Mouse (Mus musculus) cerebellum, adult 2 months (tissue): ENCODE results near the gene Fli1. TPM values are rescaled to one million over a fixed set of nuclear protein-coding genes. Genes with fewer than 3 reads are reported as not detected.

ENCODE experiments used
- DNase-seq, 2 experiments: peaks; one replicate each; pipeline ENCODE4 v3.0.0; 2021
- H3K27ac ChIP-seq: fragments of 200-500 bp; 2 replicates; pipeline ENCODE4 v1.5.1; 2012; ENCODE audit warnings: low read length, control low read depth, inconsistent platforms; ENCODE audit not compliant: insufficient read depth
- H3K27me3 ChIP-seq: fragments of 200-500 bp; 2 replicates; pipeline ENCODE4 v1.6.1; 2012; ENCODE audit warnings: inconsistent platforms, mild to moderate bottlenecking, low read length, moderate library complexity; ENCODE audit not compliant: control insufficient read depth, insufficient read depth
- H3K4me1 ChIP-seq: fragments of 200-500 bp; 2 replicates; pipeline ENCODE4 v1.6.1; 2011; ENCODE audit warnings: low read length; ENCODE audit not compliant: control insufficient read depth, insufficient read depth
- H3K4me3 ChIP-seq: fragments of 200-500 bp; replicated peaks from 2 replicates; pipeline ENCODE3; 2011; ENCODE audit warnings: mild to moderate bottlenecking, low read depth, low read length, control low read depth; ENCODE audit not compliant: insufficient read depth
- CTCF ChIP-seq: fragments of 200-500 bp; IDR thresholded peaks from 2 replicates; pipeline ENCODE4 v1.5.1; 2011; ENCODE audit warnings: low read depth, mild to moderate bottlenecking, control low read depth, low read length, moderate library complexity, borderline replicate concordance; ENCODE audit not compliant: insufficient read depth
- POLR2A ChIP-seq: fragments of 200-500 bp; IDR thresholded peaks from 2 replicates; pipeline ENCODE4 v1.6.1; 2011; ENCODE audit warnings: low read length, control low read depth, borderline replicate concordance; ENCODE audit not compliant: insufficient read depth
- WGBS: fragments of 180-500 bp; shearing (Covaris S2); methylation state at CpG from one replicate; pipeline ENCODE4 v1.1.7; 2018; 5-methylcytosine and 5-hydroxymethylcytosine counted together
- polyA plus RNA-seq: library from polyadenylated mRNA; depleted of rRNA; stranded (reverse); fragments of >200 nt; gene quantifications from 2 replicates; pipeline ENCODE4 v1.2.3, GENCODE M21; 2012

Fli1 gene
- polyA plus RNA-seq, 1 experiment: 2.2 TPM

DNA sequence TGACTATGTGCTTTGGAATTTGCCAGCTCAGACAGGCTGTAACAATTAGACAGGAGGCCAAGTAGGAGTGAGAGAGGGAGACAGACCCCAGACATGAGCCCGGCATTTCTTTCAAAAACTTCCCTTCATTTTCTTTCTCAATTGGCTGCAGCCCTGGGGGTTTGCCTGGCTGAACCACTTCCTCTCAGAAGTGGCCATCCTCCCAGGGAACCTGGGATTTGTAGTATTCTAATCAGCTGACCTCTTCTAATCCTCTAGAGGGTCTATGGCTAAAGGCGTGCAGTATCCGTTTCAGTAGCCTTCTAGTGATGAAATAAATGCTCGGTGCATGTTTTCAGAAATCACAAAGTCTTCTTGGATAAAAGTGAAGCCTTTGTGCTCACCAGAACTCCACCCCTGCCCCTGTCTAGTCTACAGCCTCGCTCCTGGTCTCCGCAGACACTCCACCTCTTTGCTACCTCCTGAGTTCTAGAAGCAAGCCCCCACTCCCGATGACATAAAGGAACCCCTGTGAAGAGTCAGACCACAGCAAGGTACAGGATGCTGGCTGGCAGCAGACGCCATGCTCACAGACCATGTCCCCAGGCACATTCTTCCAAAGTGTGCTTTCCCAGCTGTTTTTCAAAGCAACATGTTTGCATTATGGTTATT lies 125.1 kb downstream of the Fli1 start:
- no peak for DNase-seq
- TF ChIP-seq CTCF (no peak), POLR2A (no peak)
- no peaks in the 10 kb centered on the region for H3K4me1 ChIP-seq
- H3K27ac ChIP-seq: no peak overlapping the region
- no peak overlapping the region for H3K4me3 ChIP-seq
- no peaks in the 10 kb centered on the region; the same call in 1 of the 2 replicates for H3K27me3 ChIP-seq
- WGBS: 45% methylated on average over 8 of the region's 8 CpGs

- 94% methylated on average over 3 of the region's 3 CpGs for WGBS
- no peak overlapping the region for H3K4me3 ChIP-seq
- no peak for DNase-seq
- H3K4me1 ChIP-seq: no peaks in the 10 kb centered on the region
- TF ChIP-seq POLR2A: no peak
- TF ChIP-seq CTCF: no peak
- no peak overlapping the region for H3K27ac ChIP-seq
- H3K27me3 ChIP-seq: no peaks in the 10 kb centered on the region; the same call in 1 of the 2 replicates
Observed at GRCm38 (mm10) chr9:32415952-32416351, 126.7 kb downstream of the Fli1 start.

DNA sequence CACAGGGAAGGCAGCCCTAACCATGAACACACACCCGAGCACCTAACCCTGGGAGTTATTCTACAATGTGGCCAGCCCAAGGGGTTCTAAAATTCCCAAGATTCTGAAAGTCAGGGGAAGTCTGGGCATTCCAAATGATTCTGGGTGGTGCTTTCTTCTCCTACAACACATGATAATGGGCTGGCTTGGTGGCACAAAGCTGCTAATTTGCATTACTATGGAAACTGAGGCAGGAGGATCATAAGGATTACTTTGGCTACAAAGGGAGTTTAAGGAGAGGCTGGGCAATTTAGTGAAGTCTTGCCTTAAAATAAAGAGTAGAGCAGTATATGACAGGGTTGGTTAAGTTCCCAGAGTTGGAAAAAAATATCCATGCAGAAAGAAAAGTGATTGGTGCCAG lies 127.7 kb downstream of the Fli1 start:
- TF ChIP-seq CTCF (no peak), POLR2A (no peak)
- Histone ChIP-seq H3K4me1 (no peaks in the 10 kb centered on the region), H3K27ac (no peak overlapping the region), H3K4me3 (no peak overlapping the region), H3K27me3 (no peaks in the 10 kb centered on the region; the same call in 1 of the 2 replicates)
- WGBS: 69% methylated on average over 1 of the region's 1 CpGs
- DNase-seq: no peak

- WGBS: 71% methylated on average over 10 of the region's 10 CpGs
- no peak for DNase-seq
- Histone ChIP-seq H3K27ac (no peak overlapping the region), H3K4me1 (no peaks in the 10 kb centered on the region), H3K4me3 (no peak overlapping the region), H3K27me3 (no peaks in the 10 kb centered on the region; the same call in 1 of the 2 replicates)
- TF ChIP-seq POLR2A (no peak), CTCF (no peak)
Observed at GRCm38 (mm10) chr9:32412836-32413580, 129.7 kb downstream of the Fli1 start.

DNA sequence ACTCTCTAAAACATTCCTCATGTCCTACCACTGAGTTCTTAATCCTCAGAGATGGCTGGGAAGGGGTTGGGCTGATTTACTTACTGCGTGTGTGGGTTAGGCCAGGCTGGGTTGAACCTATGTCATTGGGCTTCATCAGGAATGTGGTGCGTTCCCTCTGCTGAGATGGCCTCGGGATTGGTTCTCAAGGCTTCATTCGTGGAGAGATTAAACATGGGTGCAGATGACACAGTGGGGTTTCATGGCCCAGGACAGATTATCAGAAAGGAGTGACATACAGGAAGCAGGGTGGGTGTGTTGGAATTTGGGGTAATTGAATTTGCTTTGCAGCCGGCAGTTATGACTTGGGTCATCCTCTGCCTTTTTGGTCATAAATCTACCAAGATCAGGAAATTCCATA lies 131.2 kb downstream of the Fli1 start:
- Histone ChIP-seq H3K4me1 (no peaks in the 10 kb centered on the region), H3K27me3 (no peaks in the 10 kb centered on the region; the same call in 1 of the 2 replicates), H3K27ac (no peak overlapping the region), H3K4me3 (no peak overlapping the region)
- TF ChIP-seq POLR2A: no peak
- no peak for TF ChIP-seq CTCF
- DNase-seq: no peak
- 95% methylated on average over 5 of the region's 5 CpGs for WGBS

DNA sequence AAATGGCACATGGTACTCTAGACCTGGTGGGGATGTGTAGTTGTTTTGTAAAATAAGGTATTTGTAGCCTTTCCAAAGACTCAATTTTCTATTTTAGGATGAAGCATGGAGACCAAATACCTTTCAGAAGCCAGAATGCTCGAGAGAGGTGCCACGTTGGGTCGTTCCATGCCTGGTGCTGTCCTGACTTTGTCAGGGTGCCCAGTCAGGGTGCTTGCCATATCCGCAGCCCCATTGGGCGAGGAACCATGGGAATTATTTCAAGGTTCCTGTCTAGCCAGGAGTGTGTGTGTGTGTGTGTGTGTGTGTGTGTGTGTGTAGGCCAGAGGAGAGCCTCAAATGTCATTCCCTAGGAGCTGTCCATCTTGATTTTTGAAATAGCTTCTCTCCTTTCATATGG lies 132.0 kb downstream of the Fli1 start:
- no peak for TF ChIP-seq POLR2A
- H3K27ac ChIP-seq: no peak overlapping the region
- DNase-seq: no peak
- 80% methylated on average over 5 of the region's 5 CpGs for WGBS
- H3K4me1 ChIP-seq: no peaks in the 10 kb centered on the region
- H3K27me3 ChIP-seq: no peaks in the 10 kb centered on the region; the same call in 1 of the 2 replicates
- H3K4me3 ChIP-seq: no peak overlapping the region

- WGBS: 6% methylated on average over 47 of the region's 47 CpGs
- H3K27me3 ChIP-seq: no peaks in the 10 kb centered on the region; the same call in 1 of the 2 replicates
- no peaks in the 10 kb centered on the region for H3K4me1 ChIP-seq
- H3K27ac ChIP-seq: no peak overlapping the region
- peak in 1 of 2 experiments; percentile 9 for DNase-seq
- no peak overlapping the region for H3K4me3 ChIP-seq
- no peak for TF ChIP-seq POLR2A
- TF ChIP-seq CTCF: no peak
Observed at GRCm38 (mm10) chr9:32409060-32409961, 133.3 kb downstream of the Fli1 start.
